Mouse (Mus musculus) skeletal muscle tissue, adult 2 months (tissue): ENCODE results near the gene Gpr83.
A peak's percentile ranks its signal among the peaks of the same experiment; 100 is the strongest.

Experiments
- DNase-seq: peaks from one replicate; pipeline ENCODE4 v3.0.0-alpha.2; 2012; ENCODE audit warnings: low read depth, low spot score

The Gpr83 gene

DNA sequence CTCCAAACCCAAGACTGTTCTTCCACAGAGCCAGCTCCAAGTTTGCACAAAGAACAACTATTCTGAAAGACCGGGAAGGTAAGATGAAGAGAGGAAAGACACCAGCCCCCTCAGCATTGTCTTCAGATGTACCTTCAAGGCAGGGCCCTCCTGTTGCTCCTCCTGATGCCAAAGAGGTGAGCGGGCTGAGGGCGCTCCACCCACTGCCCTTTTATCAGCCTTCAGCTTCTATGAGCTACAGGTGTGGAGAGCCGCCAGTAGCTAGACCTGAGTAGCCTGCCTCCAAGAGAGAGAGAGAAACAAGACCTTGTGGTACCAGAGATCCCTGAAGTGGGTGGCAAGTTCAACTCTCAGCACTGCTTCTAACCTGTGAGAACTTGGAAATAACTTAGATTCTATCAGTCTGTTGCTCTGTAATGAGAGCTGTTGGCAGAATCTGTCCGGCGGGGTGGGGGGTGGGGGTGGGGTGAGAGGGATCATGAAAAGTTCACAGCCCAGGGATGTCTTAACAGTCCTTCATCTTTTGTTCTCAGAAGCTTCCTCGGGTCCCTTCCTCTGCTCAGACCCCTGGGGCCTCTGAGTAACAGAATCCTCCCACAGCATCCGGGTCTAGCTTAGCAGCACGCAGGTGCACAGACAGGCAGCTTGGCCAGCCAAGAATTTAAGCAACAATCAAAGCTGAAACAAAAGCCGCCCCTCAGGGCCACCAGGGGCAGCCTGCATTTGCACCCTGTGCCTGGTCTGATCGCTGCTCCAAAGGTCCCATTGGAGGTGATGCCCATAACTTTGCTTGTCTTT is 43.8 kb downstream of the Gpr83 start, which contains the start of gene Izumo1r:
TSS of gene Izumo1r (minus strand) at position 369 of the 798 bp plus-strand sequence.
- DNase-seq = no peak

- no peak for DNase-seq
Observed at GRCm38 (mm10) chr9:14904741-14905475, 44.9 kb downstream of the Gpr83 start.

- no peak for DNase-seq
Observed at GRCm38 (mm10) chr9:14905956-14906355, 45.9 kb downstream of the Gpr83 start.

DNA sequence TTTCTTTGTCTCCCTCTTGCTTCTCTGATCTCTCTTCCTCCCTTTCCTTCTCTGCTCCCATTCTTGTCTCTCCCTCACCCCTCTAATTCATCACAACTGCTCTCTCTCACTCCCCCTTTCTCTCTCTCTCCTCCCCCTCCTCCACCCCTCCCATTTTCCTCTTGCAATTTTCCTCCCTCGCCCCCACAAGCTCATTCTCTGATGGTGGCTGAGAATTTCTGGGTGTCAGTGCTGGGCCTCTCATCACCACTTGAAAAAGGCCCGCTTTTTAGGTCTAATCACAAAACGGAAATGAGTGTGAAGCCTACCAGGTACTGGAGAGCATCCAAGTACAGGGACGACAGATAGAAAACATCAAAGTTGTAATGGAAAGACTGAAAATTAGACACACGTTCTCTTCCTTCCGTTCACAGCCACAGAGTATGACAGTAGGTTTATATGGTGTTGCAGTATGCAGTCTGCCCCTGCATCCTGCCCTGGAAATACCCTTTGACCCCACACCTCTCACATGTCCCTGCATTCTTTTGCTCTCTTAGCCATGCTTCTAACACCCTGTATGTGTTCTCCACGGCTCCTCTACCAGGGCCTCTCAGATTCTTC is 47.9 kb downstream of the Gpr83 start:
- peak; percentile 4 for DNase-seq

GRCm38 (mm10) chr9:14909981-14910380 is 50.0 kb downstream of the Gpr83 start:
- DNase-seq = no peak

GRCm38 (mm10) chr9:14912037-14912436 is 52.0 kb downstream of the Gpr83 start:
- DNase-seq = no peak

DNA sequence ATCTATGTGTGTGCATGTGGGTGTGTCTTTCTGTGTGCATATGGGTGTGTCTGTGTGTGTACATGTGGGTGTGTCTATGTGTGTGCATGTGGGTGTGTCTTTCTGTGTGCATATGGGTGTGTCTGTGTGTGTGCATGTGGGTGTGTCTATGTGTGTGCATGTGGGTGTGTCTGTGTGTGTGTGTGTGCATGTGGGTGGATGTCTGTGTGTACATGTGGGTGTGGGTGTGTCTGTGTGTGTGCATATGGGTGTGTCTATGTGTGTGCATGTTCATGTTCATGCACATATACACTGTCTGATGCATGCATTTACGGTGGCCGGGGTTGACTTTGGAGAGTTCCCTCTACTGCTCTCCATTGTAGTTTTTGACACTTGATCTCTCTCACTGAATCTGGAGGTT is 57.7 kb downstream of the Gpr83 start:
- no peak for DNase-seq

DNA sequence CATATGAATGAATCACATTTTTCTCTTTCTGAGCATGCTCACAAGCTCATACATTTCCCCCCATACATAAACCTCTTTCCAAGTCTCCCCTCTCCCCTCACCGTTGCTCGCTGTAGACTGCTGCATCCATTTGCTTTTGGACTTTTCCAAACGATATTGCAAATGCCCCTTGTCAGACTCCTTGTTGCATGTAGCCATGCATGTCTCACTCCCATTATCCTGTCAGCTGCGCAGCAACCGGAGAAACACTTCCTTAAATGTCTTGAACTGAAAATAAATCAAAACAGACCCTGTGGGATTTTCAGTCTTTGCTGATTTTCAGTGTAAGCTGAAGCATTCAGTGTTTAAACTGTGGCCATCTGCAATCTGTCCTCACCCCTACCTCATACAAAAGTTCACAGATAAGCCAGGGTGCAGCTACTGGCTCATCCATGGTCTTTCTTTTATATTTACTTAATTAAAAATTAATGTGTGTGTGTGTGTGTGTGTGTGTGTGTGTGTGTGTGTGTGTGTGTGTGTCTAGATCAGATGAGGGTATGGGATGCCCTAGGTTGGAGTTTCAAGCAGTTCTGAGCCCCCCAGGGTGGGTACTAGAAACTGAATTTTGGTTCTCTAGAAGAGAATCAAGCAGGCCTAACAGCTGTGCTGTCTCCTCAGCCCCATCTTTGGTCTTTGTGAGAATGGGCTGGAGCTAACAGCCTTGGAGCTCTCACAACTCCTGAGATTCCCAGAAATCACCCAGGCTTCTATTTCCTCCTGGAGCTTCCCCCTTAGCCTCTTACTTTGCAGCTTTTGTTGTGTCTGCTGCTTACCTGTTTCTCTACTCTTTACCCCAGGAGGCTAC is 59.0 kb downstream of the Gpr83 start:
- no peak for DNase-seq
